Mouse (Mus musculus): Measurements from ENCODE around the gene Vmn1r40. TPM values are rescaled to one million over a fixed set of nuclear protein-coding genes. Genes with fewer than 3 reads are reported as not detected.

The Vmn1r40 gene
- polyA plus RNA-seq, 1 experiment from 2014 or later: not detected

GRCm38 (mm10) chr6:89679291-89679835 lies 28.0 kb upstream of the Vmn1r40 start:
- Histone ChIP-seq H3K27me3 (ENCODE audit: control insufficient read depth, insufficient read depth, low read length) (no peaks in the 10 kb centered on the region), H3K4me2 (ENCODE audit: low read length) (no peak overlapping the region), H3K9ac (ENCODE audit: low read length) (no peak overlapping the region), H3K4me1 (ENCODE audit: control insufficient read depth in 2 of 2, insufficient read depth in 2 of 2, low read length in 2 of 2) (no peaks in the 10 kb centered on the region), H3K27ac (replicated peaks in 1 of 2; ENCODE audit: control insufficient read depth in 1 of 2, insufficient read depth in 1 of 2, low read depth in 2 of 2, low read length in 2 of 2) (no peak overlapping the region), H3K4me3 (ENCODE audit: control insufficient read depth in 1 of 2, insufficient read depth in 1 of 2, low read depth in 1 of 2, low read length in 2 of 2) (no peak overlapping the region), H3K36me3 (ENCODE audit: control insufficient read depth, insufficient read depth, low read length) (0 out of 2 replicates have a peak, but pooled peaks cover 6% of the 10 kb centered on the region), H3K9me3 (ENCODE audit: control insufficient read depth, low read length) (0 out of 2 replicates have a peak, but pooled peaks cover 3% of the 10 kb centered on the region)
- 19% methylated on average over 10 of the region's 10 CpGs for WGBS
- ATAC-seq (ENCODE audit: insufficient number of reproducible peaks, insufficient read depth, low FRiP score, low read depth): no peak

- Histone ChIP-seq H3K4me3 (ENCODE audit: control insufficient read depth in 1 of 2, insufficient read depth in 1 of 2, low read depth in 1 of 2, low read length in 2 of 2) (no peak overlapping the region), H3K27ac (replicated peaks in 1 of 2; ENCODE audit: control insufficient read depth in 1 of 2, insufficient read depth in 1 of 2, low read depth in 2 of 2, low read length in 2 of 2) (no peak overlapping the region), H3K4me1 (ENCODE audit: control insufficient read depth in 2 of 2, insufficient read depth in 2 of 2, low read length in 2 of 2) (no peaks in the 10 kb centered on the region), H3K4me2 (ENCODE audit: low read length) (no peak overlapping the region), H3K27me3 (ENCODE audit: control insufficient read depth, insufficient read depth, low read length) (no peaks in the 10 kb centered on the region), H3K36me3 (ENCODE audit: control insufficient read depth, insufficient read depth, low read length) (no peaks in the 10 kb centered on the region), H3K9me3 (ENCODE audit: control insufficient read depth, low read length) (0 out of 2 replicates have a peak, but pooled peaks cover 3% of the 10 kb centered on the region), H3K9ac (ENCODE audit: low read length) (no peak overlapping the region)
- ATAC-seq (ENCODE audit: insufficient number of reproducible peaks, insufficient read depth, low FRiP score, low read depth): no peak
- WGBS: 8% methylated on average over 8 of the region's 8 CpGs
These were observed 27.2 kb upstream of the Vmn1r40 start for GRCm38 (mm10) chr6:89680155-89680554.

GRCm38 (mm10) chr6:89684231-89684630 lies 23.1 kb upstream of the Vmn1r40 start:
- Histone ChIP-seq H3K4me2 (ENCODE audit: low read length) (no peak overlapping the region), H3K9ac (ENCODE audit: low read length) (no peak overlapping the region), H3K27ac (replicated peaks in 1 of 2; ENCODE audit: control insufficient read depth in 1 of 2, insufficient read depth in 1 of 2, low read depth in 2 of 2, low read length in 2 of 2) (no peak overlapping the region), H3K27me3 (ENCODE audit: control insufficient read depth, insufficient read depth, low read length) (no peaks in the 10 kb centered on the region), H3K36me3 (ENCODE audit: control insufficient read depth, insufficient read depth, low read length) (no peaks in the 10 kb centered on the region), H3K4me3 (ENCODE audit: control insufficient read depth in 1 of 2, insufficient read depth in 1 of 2, low read depth in 1 of 2, low read length in 2 of 2) (no peak overlapping the region), H3K9me3 (ENCODE audit: control insufficient read depth, low read length) (no peaks in the 10 kb centered on the region), H3K4me1 (ENCODE audit: control insufficient read depth in 2 of 2, insufficient read depth in 2 of 2, low read length in 2 of 2) (no peaks in the 10 kb centered on the region)
- WGBS: 64% methylated on average over 1 of the region's 1 CpGs
- no peak for ATAC-seq (ENCODE audit: insufficient number of reproducible peaks, insufficient read depth, low FRiP score, low read depth)

GRCm38 (mm10) chr6:89687100-89687499 lies 20.2 kb upstream of the Vmn1r40 start:
- H3K4me1 ChIP-seq (ENCODE audit: control insufficient read depth in 2 of 2, insufficient read depth in 2 of 2, low read length in 2 of 2): no peaks in the 10 kb centered on the region
- no peak for ATAC-seq (ENCODE audit: insufficient number of reproducible peaks, insufficient read depth, low FRiP score, low read depth)
- no peak overlapping the region for H3K9ac ChIP-seq (ENCODE audit: low read length)
- H3K4me3 ChIP-seq (ENCODE audit: control insufficient read depth in 1 of 2, insufficient read depth in 1 of 2, low read depth in 1 of 2, low read length in 2 of 2): no peak overlapping the region
- no peaks in the 10 kb centered on the region for H3K36me3 ChIP-seq (ENCODE audit: control insufficient read depth, insufficient read depth, low read length)
- no peak overlapping the region for H3K4me2 ChIP-seq (ENCODE audit: low read length)
- no peaks in the 10 kb centered on the region for H3K27me3 ChIP-seq (ENCODE audit: control insufficient read depth, insufficient read depth, low read length)
- no peak overlapping the region for H3K27ac ChIP-seq (replicated peaks in 1 of 2; ENCODE audit: control insufficient read depth in 1 of 2, insufficient read depth in 1 of 2, low read depth in 2 of 2, low read length in 2 of 2)
- no peaks in the 10 kb centered on the region for H3K9me3 ChIP-seq (ENCODE audit: control insufficient read depth, low read length)
- WGBS: 64% methylated on average over 1 of the region's 1 CpGs

- 84% methylated on average over 2 of the region's 2 CpGs for WGBS
- no peaks in the 10 kb centered on the region for H3K36me3 ChIP-seq (ENCODE audit: control insufficient read depth, insufficient read depth, low read length)
- no peak overlapping the region for H3K27ac ChIP-seq (replicated peaks in 1 of 2; ENCODE audit: control insufficient read depth in 1 of 2, insufficient read depth in 1 of 2, low read depth in 2 of 2, low read length in 2 of 2)
- no peak overlapping the region for H3K4me2 ChIP-seq (ENCODE audit: low read length)
- no peak for ATAC-seq (ENCODE audit: insufficient number of reproducible peaks, insufficient read depth, low FRiP score, low read depth)
- no peaks in the 10 kb centered on the region for H3K27me3 ChIP-seq (ENCODE audit: control insufficient read depth, insufficient read depth, low read length)
- no peak overlapping the region for H3K4me3 ChIP-seq (ENCODE audit: control insufficient read depth in 1 of 2, insufficient read depth in 1 of 2, low read depth in 1 of 2, low read length in 2 of 2)
- peaks cover 4% of the 10 kb centered on the region; the same call in 1 of the 2 replicates for H3K9me3 ChIP-seq (ENCODE audit: control insufficient read depth, low read length)
- H3K4me1 ChIP-seq (ENCODE audit: control insufficient read depth in 2 of 2, insufficient read depth in 2 of 2, low read length in 2 of 2): no peaks in the 10 kb centered on the region
- H3K9ac ChIP-seq (ENCODE audit: low read length): no peak overlapping the region
These were observed 716 bp upstream of the Vmn1r40 start for GRCm38 (mm10) chr6:89706624-89707023.

GRCm38 (mm10) chr6:89718051-89718450 lies 10.7 kb downstream of the Vmn1r40 start:
- no peak overlapping the region for H3K4me2 ChIP-seq (ENCODE audit: low read length)
- no peaks in the 10 kb centered on the region for H3K36me3 ChIP-seq (ENCODE audit: control insufficient read depth, insufficient read depth, low read length)
- no peak overlapping the region for H3K27ac ChIP-seq (replicated peaks in 1 of 2; ENCODE audit: control insufficient read depth in 1 of 2, insufficient read depth in 1 of 2, low read depth in 2 of 2, low read length in 2 of 2)
- no peak overlapping the region for H3K9ac ChIP-seq (ENCODE audit: low read length)
- H3K9me3 ChIP-seq (ENCODE audit: control insufficient read depth, low read length): no peaks in the 10 kb centered on the region
- H3K4me3 ChIP-seq (ENCODE audit: control insufficient read depth in 1 of 2, insufficient read depth in 1 of 2, low read depth in 1 of 2, low read length in 2 of 2): no peak overlapping the region
- ATAC-seq (ENCODE audit: insufficient number of reproducible peaks, insufficient read depth, low FRiP score, low read depth): no peak
- H3K4me1 ChIP-seq (ENCODE audit: control insufficient read depth in 2 of 2, insufficient read depth in 2 of 2, low read length in 2 of 2): no peaks in the 10 kb centered on the region
- H3K27me3 ChIP-seq (ENCODE audit: control insufficient read depth, insufficient read depth, low read length): no peaks in the 10 kb centered on the region

GRCm38 (mm10) chr6:89740466-89740865 lies 33.1 kb downstream of the Vmn1r40 start, which contains the start of gene Vmn1r41:
Gene Vmn1r41 (plus strand): TSS chr6:89740766.
- Histone ChIP-seq H3K27ac (replicated peaks in 1 of 2; ENCODE audit: control insufficient read depth in 1 of 2, insufficient read depth in 1 of 2, low read depth in 2 of 2, low read length in 2 of 2) (no peak within 1 kb of the TSS), H3K4me2 (ENCODE audit: low read length) (no peak within 1 kb of the TSS), H3K9ac (ENCODE audit: low read length) (no peak within 1 kb of the TSS), H3K4me3 (ENCODE audit: control insufficient read depth in 1 of 2, insufficient read depth in 1 of 2, low read depth in 1 of 2, low read length in 2 of 2) (no peak within 1 kb of the TSS), H3K9me3 (ENCODE audit: control insufficient read depth, low read length) (no peaks in the 10 kb centered on the region), H3K36me3 (ENCODE audit: control insufficient read depth, insufficient read depth, low read length) (no peaks in the 10 kb centered on the region), H3K27me3 (ENCODE audit: control insufficient read depth, insufficient read depth, low read length) (no peaks in the 10 kb centered on the region), H3K4me1 (ENCODE audit: control insufficient read depth in 2 of 2, insufficient read depth in 2 of 2, low read length in 2 of 2) (no peaks in the 10 kb centered on the region)
- no peak for ATAC-seq (ENCODE audit: insufficient number of reproducible peaks, insufficient read depth, low FRiP score, low read depth)

- no peaks in the 10 kb centered on the region for H3K9me3 ChIP-seq (ENCODE audit: control insufficient read depth, low read length)
- H3K27me3 ChIP-seq (ENCODE audit: control insufficient read depth, insufficient read depth, low read length): no peaks in the 10 kb centered on the region
- H3K4me1 ChIP-seq (ENCODE audit: control insufficient read depth in 2 of 2, insufficient read depth in 2 of 2, low read length in 2 of 2): no peaks in the 10 kb centered on the region
- no peaks in the 10 kb centered on the region for H3K36me3 ChIP-seq (ENCODE audit: control insufficient read depth, insufficient read depth, low read length)
- no peak overlapping the region for H3K4me3 ChIP-seq (ENCODE audit: control insufficient read depth in 1 of 2, insufficient read depth in 1 of 2, low read depth in 1 of 2, low read length in 2 of 2)
- H3K27ac ChIP-seq (replicated peaks in 1 of 2; ENCODE audit: control insufficient read depth in 1 of 2, insufficient read depth in 1 of 2, low read depth in 2 of 2, low read length in 2 of 2): no peak overlapping the region
- H3K9ac ChIP-seq (ENCODE audit: low read length): no peak overlapping the region
- no peak overlapping the region for H3K4me2 ChIP-seq (ENCODE audit: low read length)
- ATAC-seq (ENCODE audit: insufficient number of reproducible peaks, insufficient read depth, low FRiP score, low read depth): no peak
These were observed 35.5 kb downstream of the Vmn1r40 start for GRCm38 (mm10) chr6:89742811-89743210.

Data from heart, embryonic 14.5 days (tissue).